Mouse (Mus musculus): ENCODE measurements around the gene Gpat2.

GRCm38 (mm10) chr2:127390846-127391245, 34.2 kb upstream of the Gpat2 start:
- TF ChIP-seq POLR2A (IDR thresholded peaks at IDR 0.05; ENCODE audit: insufficient read depth, low read depth, low read length) = no peak
- TF ChIP-seq CTCF (IDR thresholded peaks at IDR 0.05) = no peak

All from heart, adult 2 months (tissue).